In genomic region chr17:73804592-73805271, GRCm38 (mm10) we compare ENCODE assay signal across 8 mouse cellular contexts. TPM values are rescaled to one million over a fixed set of nuclear protein-coding genes. Genes with fewer than 3 reads are reported as not detected.
DNase-seq lines count a peak whose midpoint lies in the region; ATAC-seq and TF ChIP-seq lines count a peak whose summit lies in the region.

No protein-coding gene starts in this region.

- peaks cover 12% of the 10 kb centered on the region; the same call in 1 of the 2 replicates for H3K4me1 ChIP-seq in forebrain, embryonic 10.5 days
- peaks cover 3% of the 10 kb centered on the region; the same call in 1 of the 2 replicates for H3K4me1 ChIP-seq in heart, embryonic 15.5 days (replicated peaks)
- H3K4me1 ChIP-seq in liver, embryonic 12.5 days, result peaks cover 15% of the 10 kb centered on the region; the same call in 1 of the 2 replicates
- peaks cover 7% of the 10 kb centered on the region; the same call in 1 of the 2 replicates for H3K4me1 ChIP-seq in stomach, embryonic 15.5 days

- peak overlapping the region; percentile 42 for H3K9ac ChIP-seq in heart, embryonic 15.5 days
- peak overlapping the region; percentile 52 for H3K9ac ChIP-seq in liver, embryonic 12.5 days
- H3K9ac ChIP-seq in stomach, embryonic 15.5 days, result peak overlapping the region; percentile 35; the same call in 1 of the 2 replicates

- TF ChIP-seq CTCF in brain, embryonic 14.5 days (IDR thresholded peaks at IDR 0.05; ENCODE audit: borderline replicate concordance, extremely low read depth, insufficient read depth, insufficient read length), result peak; percentile 65

- TF ChIP-seq POLR2A in brain, embryonic 14.5 days (IDR thresholded peaks at IDR 0.05; ENCODE audit: borderline replicate concordance, extremely low read depth, insufficient read depth, insufficient read length, poor library complexity, severe bottlenecking), result peak; percentile 62; the same call in 1 of the 2 replicates

- H3K27me3 ChIP-seq in forebrain, embryonic 10.5 days (ENCODE audit: poor library complexity, severe bottlenecking), result no peaks in the 10 kb centered on the region; the same call in 1 of the 2 replicates
- H3K27me3 ChIP-seq in heart, embryonic 15.5 days, result peaks cover 5% of the 10 kb centered on the region; the same call in 1 of the 2 replicates
- peaks cover 23% of the 10 kb centered on the region for H3K27me3 ChIP-seq in liver, embryonic 12.5 days (replicated peaks)
- no peaks in the 10 kb centered on the region for H3K27me3 ChIP-seq in stomach, embryonic 15.5 days (replicated peaks)

- ATAC-seq in heart, embryonic 15.5 days (replicated peaks; ENCODE audit: insufficient number of reproducible peaks, insufficient read depth, low FRiP score, low read depth), result peak; percentile 90
- peak; percentile 83 for ATAC-seq in liver, embryonic 12.5 days
- ATAC-seq in stomach, embryonic 15.5 days (ENCODE audit: insufficient read depth, low FRiP score, low read depth), result peak; percentile 82

- DNase-seq in CD4-positive helper T cell, adult 2 months (ENCODE audit: low read depth, low spot score), result peak; percentile 90
- peak; percentile 98 for DNase-seq in brain, embryonic 14.5 days (ENCODE audit: low read depth)
- peak; percentile 90 for DNase-seq in forebrain, embryonic 10.5 days (ENCODE audit: extremely low spot score, low spot score)
- DNase-seq in kidney, postnatal 14 days, result peak; percentile 95
- DNase-seq in neural tube, embryonic 10.5 days (ENCODE audit: extremely low spot score, low spot score), result peak; percentile 89

- no peaks in the 10 kb centered on the region for H3K9me3 ChIP-seq in forebrain, embryonic 10.5 days
- no peaks in the 10 kb centered on the region for H3K9me3 ChIP-seq in heart, embryonic 15.5 days (replicated peaks)
- H3K9me3 ChIP-seq in liver, embryonic 12.5 days (replicated peaks), result no peaks in the 10 kb centered on the region
- H3K9me3 ChIP-seq in stomach, embryonic 15.5 days, result no peaks in the 10 kb centered on the region

- peak overlapping the region; percentile 78 for H3K4me2 ChIP-seq in heart, embryonic 15.5 days
- peak overlapping the region; percentile 69 for H3K4me2 ChIP-seq in liver, embryonic 12.5 days
- H3K4me2 ChIP-seq in stomach, embryonic 15.5 days, result peak overlapping the region; percentile 82

- H3K36me3 ChIP-seq in forebrain, embryonic 10.5 days (replicated peaks), result no peaks in the 10 kb centered on the region
- H3K36me3 ChIP-seq in heart, embryonic 15.5 days, result no peaks in the 10 kb centered on the region
- H3K36me3 ChIP-seq in liver, embryonic 12.5 days, result no peaks in the 10 kb centered on the region
- no peaks in the 10 kb centered on the region for H3K36me3 ChIP-seq in stomach, embryonic 15.5 days

- WGBS in forebrain, embryonic 10.5 days, result under 1% methylated on average over 45 of the region's 45 CpGs
- WGBS in heart, embryonic 15.5 days, result under 1% methylated on average over 45 of the region's 45 CpGs
- 1% methylated on average over 45 of the region's 45 CpGs for WGBS in liver, embryonic 12.5 days (ENCODE audit: insufficient replicate concordance)
- under 1% methylated on average over 45 of the region's 45 CpGs for WGBS in stomach, embryonic 15.5 days

- peak overlapping the region; percentile 70 for H3K4me3 ChIP-seq in forebrain, embryonic 10.5 days
- peak overlapping the region; percentile 63 for H3K4me3 ChIP-seq in heart, embryonic 15.5 days
- peak overlapping the region; percentile 59 for H3K4me3 ChIP-seq in liver, embryonic 12.5 days
- peak overlapping the region; percentile 53 for H3K4me3 ChIP-seq in stomach, embryonic 15.5 days (replicated peaks)

- peak overlapping the region; percentile 80 for H3K27ac ChIP-seq in forebrain, embryonic 10.5 days
- H3K27ac ChIP-seq in heart, embryonic 15.5 days, result no peak overlapping the region
- no peak overlapping the region for H3K27ac ChIP-seq in liver, embryonic 12.5 days
- H3K27ac ChIP-seq in stomach, embryonic 15.5 days, result no peak overlapping the region

RNA-seq across cellular contexts. Expression of gene Ehd3, which starts 0.8 kb away (rescaled TPM):
- 11.9 and 19.5 TPM in 2 replicates for polyA plus RNA-seq in brain, embryonic 14.5 days (2012; rRNA removed)
- polyA plus RNA-seq in forebrain, embryonic 10.5 days (2016; fragmentation: Nextera tagmentation; extraction: Ambion mirVana), result 9.9 and 10.9 TPM in 2 replicates
- polyA plus RNA-seq in heart, embryonic 15.5 days (2015; fragmentation: Nextera tagmentation; extraction: Ambion mirVana), result 2.6 and 3.5 TPM in 2 replicates
- polyA plus RNA-seq in liver, embryonic 12.5 days (2016; fragmentation: Nextera tagmentation; extraction: Ambion mirVana), result 29.8 and 30.3 TPM in 2 replicates
- 4.7 and 4.8 TPM in 2 replicates for polyA plus RNA-seq in stomach, embryonic 15.5 days (2015; fragmentation: Nextera tagmentation; extraction: Ambion mirVana)
